Mouse (Mus musculus) G1E-ER4 (cell line): ENCODE results near the gene Ptprq. TPM values are rescaled to one million over a fixed set of nuclear protein-coding genes. Genes with fewer than 3 reads are reported as not detected.

Experiments used
- GATA1 ChIP-seq: IDR thresholded peaks from one replicate; pipeline ENCODE4 v1.8.0; 2012; ENCODE audit warnings: low read length, inconsistent platforms
- polyA plus RNA-seq: library from polyadenylated mRNA; stranded (reverse); fragments of >175 nt; gene quantifications from 2 replicates; pipeline ENCODE4 v1.2.3, GENCODE M21; 2012

Ptprq gene
- not detected in 2 replicates for polyA plus RNA-seq

DNA sequence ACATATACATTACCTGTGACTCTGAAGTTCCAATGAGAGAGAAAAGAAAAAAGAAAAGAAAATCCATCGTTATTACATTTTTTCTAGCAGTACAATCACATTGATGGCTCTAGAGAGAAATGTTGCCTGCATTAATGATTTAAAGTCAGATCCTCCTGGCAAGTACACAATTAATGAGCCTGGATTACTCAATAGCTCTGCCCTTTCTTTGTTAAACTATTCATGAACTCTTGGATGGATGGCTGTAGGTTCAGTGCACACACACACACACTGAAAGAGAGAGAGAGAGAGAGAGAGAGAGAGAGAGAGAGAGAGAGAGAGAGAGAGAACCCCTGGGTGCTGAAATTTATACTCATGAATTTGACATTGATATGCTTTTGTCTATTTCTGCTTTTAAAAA, at the start of gene Ptprq:
Ptprq (minus strand) TSS at position 246 of the 400 bp plus-strand sequence.
- TF ChIP-seq GATA1 = no peak

DNA sequence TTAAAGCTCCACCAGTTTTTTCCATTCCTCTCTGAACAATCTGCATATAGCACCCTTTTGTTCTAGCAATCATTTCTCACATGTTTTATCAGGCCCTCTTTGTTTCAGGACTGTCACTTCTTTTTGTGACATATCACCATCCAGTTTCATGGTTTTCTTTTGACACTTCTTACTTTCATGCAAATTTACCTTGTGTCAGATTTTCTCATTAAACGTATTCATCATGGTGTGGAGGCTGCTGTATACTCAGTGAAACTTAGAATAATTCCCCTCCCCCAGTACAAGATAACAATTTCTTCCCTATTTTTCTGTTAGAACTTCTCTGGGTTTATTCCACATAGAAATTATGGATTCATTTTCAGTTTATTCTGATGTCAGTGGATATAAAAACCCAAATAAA, 39.8 kb upstream of the Ptprq start:
- no peak for TF ChIP-seq GATA1

DNA sequence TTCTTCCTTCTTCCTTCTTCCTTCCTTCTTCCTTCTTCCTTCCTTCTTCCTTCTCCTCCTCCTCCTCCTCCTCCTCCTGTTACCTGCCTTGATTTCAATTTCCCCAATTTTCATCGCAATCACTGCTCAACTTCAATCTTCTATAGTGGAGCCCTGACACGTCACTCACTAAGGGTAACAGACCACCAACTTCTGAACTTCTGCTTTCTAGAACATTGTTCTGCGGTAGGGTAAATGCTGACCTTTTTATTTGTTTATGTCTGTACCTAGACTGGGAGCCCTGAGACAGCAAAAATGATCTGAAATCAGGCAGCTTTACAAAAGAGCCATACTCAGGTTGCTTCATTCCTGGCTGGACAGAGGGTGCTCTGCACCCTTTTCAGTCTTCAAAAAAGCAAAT, 33.6 kb upstream of the Ptprq start:
- TF ChIP-seq GATA1 = no peak

DNA sequence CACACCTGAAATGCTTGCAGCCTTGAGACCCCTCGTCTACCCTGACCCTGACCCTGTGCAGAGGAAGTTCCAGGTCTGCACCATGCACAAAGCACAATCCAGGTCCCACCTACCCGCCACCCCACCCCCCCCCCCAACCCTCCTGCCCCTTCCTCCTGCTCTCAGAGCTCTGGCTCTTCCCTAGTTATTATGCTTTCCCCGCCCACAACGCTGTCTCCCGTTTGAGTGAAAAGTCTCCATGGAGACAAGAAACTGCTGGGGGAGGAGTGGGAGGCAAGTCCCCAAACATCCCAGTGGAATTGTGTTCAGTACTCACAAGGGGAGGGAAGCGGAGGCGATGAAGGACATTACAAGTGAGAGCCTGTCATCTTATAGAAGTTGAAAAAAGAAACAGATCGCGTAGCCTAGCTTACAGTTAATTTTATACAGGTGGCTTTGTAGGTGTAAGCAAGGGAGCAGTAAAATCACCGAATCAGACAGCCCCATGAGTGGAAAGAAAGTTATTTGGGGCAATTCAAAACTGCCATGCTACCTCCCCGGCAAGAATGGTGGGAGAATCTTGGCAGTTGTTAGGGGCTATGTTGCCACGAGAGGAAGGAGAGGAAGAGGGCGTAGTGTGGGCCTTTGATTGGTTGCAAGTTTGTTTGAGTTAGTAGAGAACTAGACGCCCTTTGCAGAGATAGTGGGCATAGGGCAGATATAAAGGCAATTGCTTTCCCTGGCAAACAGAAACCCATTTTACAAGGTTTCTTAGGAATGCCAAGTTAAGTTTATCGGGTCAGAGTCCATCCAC, 32.7 kb upstream of the Ptprq start:
- TF ChIP-seq GATA1 = no peak

DNA sequence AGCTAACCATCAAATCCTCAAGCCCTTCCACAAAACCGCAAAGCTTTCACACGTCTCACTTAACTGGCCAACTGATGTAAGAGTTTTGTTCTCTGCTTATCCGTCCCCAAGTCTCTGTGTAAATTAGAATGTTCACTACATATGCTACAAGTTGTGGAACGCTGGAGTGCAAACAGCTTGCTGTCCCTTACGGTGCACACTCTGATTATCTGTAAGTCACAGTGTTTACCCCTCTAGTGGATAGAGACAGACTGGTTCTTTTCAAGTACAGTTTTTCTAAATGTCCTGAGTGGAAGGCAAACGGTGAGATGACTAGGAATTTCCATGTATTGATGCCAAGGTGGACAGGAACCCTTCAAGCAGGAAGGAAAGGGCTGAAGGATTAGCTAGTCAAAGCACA, 32.1 kb upstream of the Ptprq start:
- no peak for TF ChIP-seq GATA1

DNA sequence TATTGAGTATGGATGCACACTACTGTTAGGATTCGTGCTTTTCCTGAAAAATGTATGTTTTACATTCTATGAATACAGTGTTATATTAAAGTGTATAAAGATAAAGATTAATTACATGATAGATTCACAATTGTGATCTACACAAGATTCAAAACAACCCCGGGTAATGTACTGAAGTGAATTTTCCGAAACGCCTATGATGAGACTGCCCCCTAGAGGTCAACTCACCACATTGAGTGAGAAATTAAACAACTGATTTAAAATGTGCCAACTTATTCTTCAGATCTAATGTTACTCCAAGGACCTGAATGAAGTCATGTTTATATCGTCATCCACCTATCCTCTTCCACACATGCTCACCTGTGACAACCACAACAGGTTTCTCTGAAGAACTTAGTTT, 27.7 kb upstream of the Ptprq start:
- TF ChIP-seq GATA1 = no peak

DNA sequence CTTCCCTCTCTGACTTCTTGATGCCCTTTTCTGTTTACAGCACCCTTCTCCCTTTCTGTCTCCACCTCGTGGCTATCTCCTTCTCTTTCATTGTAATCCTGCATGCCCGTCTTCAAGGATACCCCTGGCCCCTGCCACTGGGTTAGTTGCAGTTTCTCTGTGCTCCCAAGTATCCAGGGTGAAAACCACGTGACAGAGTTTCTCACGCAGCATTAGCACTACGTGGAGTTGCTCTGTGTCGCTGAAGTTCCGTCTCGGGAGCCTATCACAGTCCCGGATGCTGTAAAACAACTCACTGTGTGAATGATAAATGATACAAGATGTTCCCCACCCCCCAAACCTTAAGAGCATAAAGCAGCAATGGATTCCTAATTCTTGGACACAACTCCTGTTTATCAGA, 26.9 kb upstream of the Ptprq start:
- TF ChIP-seq GATA1 = no peak

DNA sequence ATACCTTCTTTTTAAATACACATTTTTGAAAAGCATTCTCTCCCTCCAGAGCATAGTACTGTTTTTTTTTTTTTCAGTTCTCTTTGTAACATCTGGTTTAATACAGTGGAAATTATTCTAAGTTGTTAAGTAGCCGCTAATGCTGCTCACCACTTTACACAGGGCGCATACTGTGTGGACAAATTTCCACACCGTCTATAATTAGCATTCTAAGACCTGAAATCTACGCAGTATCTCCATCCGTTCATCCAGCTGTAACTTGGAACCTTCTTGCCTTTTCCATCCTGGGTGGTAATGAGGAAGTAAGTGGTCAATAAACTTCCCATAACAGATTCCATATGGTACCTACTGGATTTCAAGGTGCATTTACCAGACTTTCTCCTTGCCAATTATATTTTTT, 20.0 kb upstream of the Ptprq start:
- no peak for TF ChIP-seq GATA1

DNA sequence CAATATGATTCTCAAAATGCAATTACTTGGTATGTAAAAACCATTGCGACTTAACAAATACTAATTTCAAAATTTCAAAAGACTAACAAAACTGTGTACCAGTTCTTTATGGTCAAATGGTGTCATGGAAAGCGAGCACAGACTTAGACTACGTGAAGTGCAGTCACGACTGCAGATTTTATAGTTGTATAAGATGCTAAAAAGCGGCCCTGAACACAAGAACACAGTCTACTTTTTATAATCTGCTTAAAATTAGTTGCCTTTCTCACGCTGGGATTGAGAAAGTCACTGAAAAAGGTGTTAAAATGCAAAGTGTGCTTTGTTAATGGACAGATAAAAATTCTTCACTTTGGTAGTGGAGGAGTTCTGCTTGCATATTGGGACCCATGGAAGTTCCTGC, 17.9 kb upstream of the Ptprq start:
- TF ChIP-seq GATA1 = no peak

DNA sequence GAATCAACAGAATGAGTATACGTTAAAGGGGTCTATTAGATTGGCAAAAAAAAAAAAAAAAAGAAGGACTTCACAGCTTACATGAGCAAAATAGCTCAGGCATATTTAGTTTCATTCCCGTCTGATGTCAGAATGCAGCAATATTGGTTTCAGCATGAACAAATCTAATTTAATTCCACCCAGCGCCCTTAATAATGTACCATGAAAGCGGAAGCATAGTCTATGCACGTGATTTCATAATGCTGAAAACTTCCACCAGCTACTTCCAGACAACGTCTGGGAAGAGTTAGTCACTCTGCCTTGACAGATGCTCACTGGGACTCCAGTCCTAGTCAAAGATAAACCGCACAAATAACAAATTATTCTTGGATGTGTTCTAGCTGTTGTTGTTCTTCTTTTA, 15.6 kb upstream of the Ptprq start:
- no peak for TF ChIP-seq GATA1

DNA sequence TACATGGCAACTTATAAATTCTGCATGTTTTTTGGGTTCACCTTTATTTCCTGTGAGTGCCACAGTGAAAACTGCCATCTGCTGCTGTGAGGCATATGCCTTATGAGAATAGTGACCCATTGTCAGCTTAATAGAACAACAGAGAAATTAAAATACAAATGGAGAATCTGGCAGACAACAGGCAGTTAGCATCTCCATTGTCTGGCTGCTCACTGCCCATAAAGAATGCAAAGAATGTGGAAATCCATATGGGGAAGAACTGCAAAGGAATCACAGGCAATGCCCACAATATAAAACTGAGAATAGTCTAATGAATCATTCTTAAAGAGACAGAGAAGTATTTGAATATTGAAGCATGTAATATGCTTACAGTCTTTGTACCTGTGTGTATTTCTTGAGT, 14.5 kb upstream of the Ptprq start:
- no peak for TF ChIP-seq GATA1

DNA sequence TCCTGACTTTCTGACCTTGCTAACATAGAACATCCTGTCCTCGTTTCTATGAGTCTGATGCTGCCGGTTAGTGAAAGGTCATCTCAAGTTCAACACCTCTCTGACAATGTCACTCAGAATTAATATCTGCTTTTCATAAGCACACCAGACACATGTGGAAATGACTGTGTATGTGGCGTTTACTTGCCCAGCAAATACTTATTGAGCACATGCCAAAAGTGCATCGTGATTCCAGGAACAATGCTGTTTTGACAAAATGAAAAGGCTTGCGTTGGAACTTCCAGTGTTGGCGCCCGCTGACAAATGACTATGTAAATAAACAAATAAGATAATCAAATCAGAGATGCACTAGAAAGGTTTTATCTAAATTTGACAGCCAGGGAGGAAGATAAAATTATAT, 5.8 kb upstream of the Ptprq start:
- TF ChIP-seq GATA1 = no peak

DNA sequence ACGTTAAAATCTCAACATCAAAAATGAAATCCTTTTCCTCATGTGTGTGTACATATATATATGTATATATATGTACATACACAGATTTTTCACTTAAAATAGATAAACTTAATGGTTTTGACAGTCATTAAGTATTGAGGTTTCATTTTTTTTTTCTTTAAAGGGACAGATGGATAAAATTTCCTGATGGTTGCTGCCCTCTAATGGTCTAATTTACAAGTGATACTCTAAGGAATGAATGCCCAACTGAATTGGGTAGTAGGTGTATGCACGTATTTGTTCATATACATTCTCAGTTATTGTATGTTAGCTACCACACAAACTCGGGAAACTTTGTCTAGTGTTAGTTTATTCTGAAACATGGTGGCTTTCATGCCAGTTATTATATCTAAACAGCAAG, 15.4 kb downstream of the Ptprq start:
- TF ChIP-seq GATA1 = no peak

DNA sequence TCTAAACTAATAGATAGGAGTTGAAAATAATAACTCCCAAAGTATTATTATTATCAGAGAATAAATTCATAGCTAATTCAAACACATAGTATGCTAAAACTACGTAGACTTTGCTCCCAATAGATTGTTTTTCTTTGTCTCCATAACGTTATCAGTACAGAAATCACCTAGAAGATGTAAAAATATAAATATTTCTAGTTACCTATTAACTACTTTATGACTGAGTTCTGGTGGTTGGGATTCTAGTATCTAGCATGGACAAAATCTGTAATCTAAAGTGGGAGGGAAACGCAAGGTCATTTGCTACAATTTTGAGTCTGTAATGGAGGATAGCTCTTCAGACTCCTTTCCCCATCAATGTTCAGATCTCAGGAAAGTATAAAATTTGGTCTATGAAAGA, 18.9 kb downstream of the Ptprq start:
- no peak for TF ChIP-seq GATA1

DNA sequence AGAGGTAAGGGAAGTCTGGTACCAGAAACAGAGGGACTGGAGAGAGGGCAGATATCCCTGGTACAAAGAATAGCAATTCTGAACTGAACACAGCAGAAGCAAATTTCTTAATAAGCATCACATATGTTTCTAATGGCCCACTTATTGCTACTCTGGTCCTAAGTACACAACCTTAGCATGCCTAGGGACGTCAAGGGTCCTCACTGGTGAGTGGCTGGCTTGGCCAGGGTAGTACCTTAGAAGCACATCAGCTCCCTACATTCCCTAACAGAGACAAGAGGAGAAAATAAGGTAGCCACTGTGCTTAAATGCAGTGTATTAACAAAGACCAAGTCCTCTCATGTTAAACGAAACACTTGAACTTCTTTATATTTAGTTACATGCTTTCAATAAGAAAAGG, 21.1 kb downstream of the Ptprq start:
- TF ChIP-seq GATA1 = no peak

DNA sequence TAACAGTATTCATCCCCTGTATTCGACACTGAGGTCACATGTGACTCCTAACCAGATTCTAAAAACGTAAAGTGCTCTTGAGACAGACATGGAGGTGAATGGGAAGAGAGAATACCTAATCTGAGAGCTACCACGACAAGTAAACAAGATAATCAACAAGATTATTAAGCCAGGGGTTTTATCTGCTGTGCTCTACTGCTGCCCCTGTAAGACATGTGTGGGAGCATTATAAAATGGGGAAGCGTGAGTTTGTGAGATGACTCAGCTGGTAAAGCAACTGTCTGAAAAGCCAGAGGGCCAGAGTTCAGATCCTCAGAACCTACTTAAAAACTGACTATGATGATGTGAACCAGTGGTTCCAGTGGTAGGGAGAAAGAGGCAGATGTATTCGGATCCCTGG, 22.7 kb downstream of the Ptprq start:
- no peak for TF ChIP-seq GATA1

DNA sequence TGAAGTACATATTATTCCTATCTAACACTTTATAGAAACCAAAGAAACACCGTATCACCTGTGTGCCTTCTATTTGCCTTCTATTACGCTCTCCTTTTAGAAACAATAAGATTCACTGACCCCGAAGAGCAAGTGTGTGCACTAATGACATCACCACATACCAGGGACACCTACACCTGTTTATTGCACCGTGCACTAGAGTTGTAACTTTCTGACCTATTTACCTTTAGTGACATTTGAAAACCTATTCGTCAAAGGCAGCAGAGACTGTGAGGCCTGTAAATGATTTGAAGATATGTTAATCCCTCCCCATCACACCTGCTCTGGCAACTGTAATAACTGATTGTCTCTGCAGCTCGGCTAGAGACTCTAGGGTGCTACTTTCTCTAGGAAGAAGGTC, 32.5 kb downstream of the Ptprq start:
- no peak for TF ChIP-seq GATA1

DNA sequence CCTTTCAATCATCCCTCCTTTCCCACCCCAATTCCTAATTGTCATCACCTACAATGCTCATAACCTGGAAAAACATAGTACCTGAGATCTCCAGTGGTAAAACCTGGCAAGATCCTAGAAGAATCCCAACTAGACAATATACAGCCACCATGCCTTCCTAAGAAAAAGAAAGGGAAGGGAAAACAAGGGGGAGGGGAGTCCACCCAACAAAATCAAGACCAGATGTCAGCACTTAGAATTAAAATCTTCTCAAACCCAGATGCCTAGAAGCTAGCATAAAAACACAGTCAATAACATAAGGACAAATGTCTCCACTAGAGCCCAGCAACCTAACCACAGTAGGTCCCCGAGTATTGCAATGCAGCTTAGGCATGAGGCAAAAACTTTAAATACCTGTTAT, 43.9 kb downstream of the Ptprq start:
- no peak for TF ChIP-seq GATA1
